Mouse (Mus musculus) heart, embryonic 10.5 days (tissue): ENCODE measurements around the gene Echdc3. TPM values are rescaled to one million over a fixed set of nuclear protein-coding genes. Genes with fewer than 3 reads are reported as not detected.

Experiments used
- DNase-seq: peaks from one replicate; pipeline ENCODE4 v3.0.0-alpha.2; 2017; ENCODE audit warnings: low spot score
- H3K27ac ChIP-seq: fragments of 300-500 bp; sonication (generic); 2 replicates; pipeline ENCODE4 v1.5.1; 2016; ENCODE audit warnings: mild to moderate bottlenecking
- H3K27me3 ChIP-seq: fragments of 300-500 bp; sonication (generic); 2 replicates; pipeline ENCODE4 v1.6.1; 2016; ENCODE audit warnings: mild to moderate bottlenecking; ENCODE audit not compliant: poor library complexity, insufficient read depth, severe bottlenecking
- H3K36me3 ChIP-seq: fragments of 300-500 bp; sonication (generic); 2 replicates; pipeline ENCODE4 v1.6.1; 2016; ENCODE audit warnings: mild to moderate bottlenecking, moderate library complexity
- H3K4me1 ChIP-seq: fragments of 300-500 bp; sonication (generic); 2 replicates; pipeline ENCODE4 v1.6.1; 2016; ENCODE audit warnings: mild to moderate bottlenecking
- H3K4me3 ChIP-seq: fragments of 300-500 bp; sonication (generic); 2 replicates; pipeline ENCODE4 v1.5.1; 2016; ENCODE audit warnings: mild to moderate bottlenecking, moderate library complexity
- H3K9me3 ChIP-seq: fragments of 300-500 bp; sonication (generic); 2 replicates; pipeline ENCODE4 v1.6.1; 2016; ENCODE audit warnings: mild to moderate bottlenecking, moderate library complexity
- WGBS: fragments of 180-500 bp; shearing (Covaris S2); methylation state at CpG from one replicate; pipeline ENCODE4 v1.1.7; 2016; 5-methylcytosine and 5-hydroxymethylcytosine counted together
- polyA plus RNA-seq: library from polyadenylated mRNA; unstranded; fragments of >200 nt; fragmentation: Nextera tagmentation; extraction: Ambion mirVana; gene quantifications from 2 replicates; pipeline ENCODE4 v1.2.1, GENCODE M21; 2016

Gene Echdc3
- 7.2 and 9.9 TPM in 2 replicates for polyA plus RNA-seq

GRCm38 (mm10) chr2:6212724-6213511 is at the start of gene Echdc3:
Gene Echdc3, minus strand, starts transcription at chr2:6213033.
- no peaks in the 10 kb centered on the region for H3K27me3 ChIP-seq
- peak within 1 kb of the TSS; percentile 66 for H3K4me3 ChIP-seq

GRCm38 (mm10) chr2:6261718-6262117 is 48.9 kb upstream of the Echdc3 start:
- H3K4me3 ChIP-seq: no peak overlapping the region
- DNase-seq: no peak
- no peaks in the 10 kb centered on the region for H3K9me3 ChIP-seq
- WGBS: 78% methylated on average over 9 of the region's 9 CpGs
- peaks cover 19% of the 10 kb centered on the region for H3K4me1 ChIP-seq
- no peaks in the 10 kb centered on the region for H3K27me3 ChIP-seq
- H3K27ac ChIP-seq: peak overlapping the region; percentile 56; the same call in 1 of the 2 replicates
- H3K36me3 ChIP-seq: no peaks in the 10 kb centered on the region

More at GRCm38 (mm10) chr2:6212724-6213511, at the start of gene Echdc3:
- no peaks in the 10 kb centered on the region for H3K36me3 ChIP-seq
- under 1% methylated on average over 30 of the region's 30 CpGs for WGBS
- H3K9me3 ChIP-seq: no peaks in the 10 kb centered on the region
- peak; percentile 96 for DNase-seq
- peak within 1 kb of the TSS; percentile 96 for H3K27ac ChIP-seq
- H3K4me1 ChIP-seq: peaks cover 40% of the 10 kb centered on the region

- Histone ChIP-seq H3K4me3 (no peak overlapping the region), H3K9me3 (no peaks in the 10 kb centered on the region), H3K27ac (peak overlapping the region; percentile 56; the same call in 1 of the 2 replicates), H3K4me1 (peaks cover 24% of the 10 kb centered on the region), H3K36me3 (no peaks in the 10 kb centered on the region), H3K27me3 (no peaks in the 10 kb centered on the region)
- 51% methylated on average over 8 of the region's 8 CpGs for WGBS
- no peak for DNase-seq
These were observed 48.4 kb upstream of the Echdc3 start for GRCm38 (mm10) chr2:6261201-6261672.

GRCm38 (mm10) chr2:6260661-6261060 is 47.8 kb upstream of the Echdc3 start:
- H3K9me3 ChIP-seq: no peaks in the 10 kb centered on the region
- H3K27me3 ChIP-seq: no peaks in the 10 kb centered on the region
- no peaks in the 10 kb centered on the region for H3K36me3 ChIP-seq
- 83% methylated on average over 4 of the region's 4 CpGs for WGBS
- peaks cover 27% of the 10 kb centered on the region for H3K4me1 ChIP-seq
- H3K27ac ChIP-seq: no peak overlapping the region
- H3K4me3 ChIP-seq: no peak overlapping the region
- DNase-seq: no peak

GRCm38 (mm10) chr2:6259182-6259581 is 46.3 kb upstream of the Echdc3 start:
- DNase-seq: no peak
- 87% methylated on average over 3 of the region's 3 CpGs for WGBS
- H3K36me3 ChIP-seq: no peaks in the 10 kb centered on the region
- H3K9me3 ChIP-seq: no peaks in the 10 kb centered on the region
- no peak overlapping the region for H3K4me3 ChIP-seq
- peaks cover 19% of the 10 kb centered on the region for H3K4me1 ChIP-seq
- no peak overlapping the region for H3K27ac ChIP-seq
- H3K27me3 ChIP-seq: no peaks in the 10 kb centered on the region

GRCm38 (mm10) chr2:6258026-6258425 is 45.2 kb upstream of the Echdc3 start:
- Histone ChIP-seq H3K27ac (no peak overlapping the region), H3K4me3 (no peak overlapping the region), H3K4me1 (peaks cover 19% of the 10 kb centered on the region), H3K27me3 (no peaks in the 10 kb centered on the region), H3K36me3 (no peaks in the 10 kb centered on the region), H3K9me3 (no peaks in the 10 kb centered on the region)
- WGBS: 87% methylated on average over 4 of the region's 4 CpGs
- DNase-seq: no peak

GRCm38 (mm10) chr2:6257146-6257545 is 44.3 kb upstream of the Echdc3 start:
- WGBS: 68% methylated on average over 2 of the region's 2 CpGs

GRCm38 (mm10) chr2:6255989-6256841 is 43.4 kb upstream of the Echdc3 start:
- Histone ChIP-seq H3K9me3 (no peaks in the 10 kb centered on the region), H3K4me3 (no peak overlapping the region), H3K27ac (peak overlapping the region; percentile 77), H3K4me1 (peaks cover 21% of the 10 kb centered on the region), H3K27me3 (no peaks in the 10 kb centered on the region), H3K36me3 (no peaks in the 10 kb centered on the region)
- no peak for DNase-seq
- 67% methylated on average over 19 of the region's 19 CpGs for whole genome bisulfite sequencing

More at GRCm38 (mm10) chr2:6257146-6257545, 44.3 kb upstream of the Echdc3 start:
- peaks cover 19% of the 10 kb centered on the region for H3K4me1 ChIP-seq
- no peaks in the 10 kb centered on the region for H3K9me3 ChIP-seq
- H3K27ac ChIP-seq: peak overlapping the region; percentile 77; the same call in 1 of the 2 replicates
- H3K27me3 ChIP-seq: no peaks in the 10 kb centered on the region
- H3K36me3 ChIP-seq: no peaks in the 10 kb centered on the region
- no peak overlapping the region for H3K4me3 ChIP-seq
- DNase-seq: no peak

GRCm38 (mm10) chr2:6255402-6255988 is 42.7 kb upstream of the Echdc3 start:
- no peaks in the 10 kb centered on the region for H3K36me3 ChIP-seq
- H3K4me3 ChIP-seq: no peak overlapping the region
- no peaks in the 10 kb centered on the region for H3K9me3 ChIP-seq
- peak overlapping the region; percentile 77; the same call in 1 of the 2 replicates for H3K27ac ChIP-seq
- no peaks in the 10 kb centered on the region for H3K27me3 ChIP-seq
- no peak for DNase-seq
- H3K4me1 ChIP-seq: peaks cover 26% of the 10 kb centered on the region
- WGBS: 94% methylated on average over 5 of the region's 5 CpGs

GRCm38 (mm10) chr2:6252491-6252890 is 39.7 kb upstream of the Echdc3 start:
- 91% methylated on average over 3 of the region's 3 CpGs for WGBS
- no peak overlapping the region for H3K4me3 ChIP-seq
- H3K9me3 ChIP-seq: no peaks in the 10 kb centered on the region
- H3K27me3 ChIP-seq: no peaks in the 10 kb centered on the region
- no peak overlapping the region for H3K27ac ChIP-seq
- no peak for DNase-seq
- peaks cover 32% of the 10 kb centered on the region for H3K4me1 ChIP-seq
- H3K36me3 ChIP-seq: no peaks in the 10 kb centered on the region

GRCm38 (mm10) chr2:6251076-6251496 is 38.3 kb upstream of the Echdc3 start:
- Histone ChIP-seq H3K27ac (peak overlapping the region; percentile 59), H3K4me3 (no peak overlapping the region), H3K4me1 (peaks cover 22% of the 10 kb centered on the region), H3K27me3 (no peaks in the 10 kb centered on the region), H3K9me3 (no peaks in the 10 kb centered on the region), H3K36me3 (no peaks in the 10 kb centered on the region)
- DNase-seq: no peak
- 38% methylated on average over 3 of the region's 3 CpGs for WGBS

GRCm38 (mm10) chr2:6241446-6241845 is 28.6 kb upstream of the Echdc3 start:
- H3K27me3 ChIP-seq: no peaks in the 10 kb centered on the region
- H3K4me1 ChIP-seq: peaks cover 14% of the 10 kb centered on the region
- no peak overlapping the region for H3K4me3 ChIP-seq
- no peak for DNase-seq
- H3K27ac ChIP-seq: no peak overlapping the region
- 82% methylated on average over 5 of the region's 5 CpGs for WGBS
- no peaks in the 10 kb centered on the region for H3K9me3 ChIP-seq
- no peaks in the 10 kb centered on the region for H3K36me3 ChIP-seq
